In the genomic region with DNA sequence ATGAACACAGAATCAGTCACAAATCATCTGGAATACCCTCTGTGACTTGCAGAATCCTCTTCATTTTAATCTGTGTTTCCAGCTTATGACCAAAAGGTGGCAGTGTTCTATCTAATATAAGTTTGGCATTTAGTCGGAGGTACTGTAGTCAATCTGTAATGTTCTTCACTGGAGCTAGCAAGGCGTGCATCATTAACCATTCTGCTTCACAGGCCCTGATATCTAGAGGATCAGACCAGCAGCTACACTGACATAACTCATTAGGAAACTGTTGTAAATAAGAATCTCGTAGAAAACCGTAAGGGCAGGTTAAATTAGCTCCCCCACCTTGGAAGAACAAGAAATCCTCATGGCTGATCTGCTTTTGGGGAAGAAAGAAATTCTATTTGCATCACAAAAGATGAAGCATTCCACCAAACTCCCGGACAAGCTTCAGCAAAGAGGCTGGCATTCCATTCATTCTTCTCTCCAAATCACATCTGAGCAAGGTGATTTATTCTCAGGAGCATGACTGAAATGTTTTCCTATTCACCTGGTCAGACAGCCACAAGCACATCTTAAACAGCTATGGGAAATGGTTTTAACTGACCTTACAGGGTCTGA, we compare ENCODE assay signal across 8 mouse cellular contexts.
DNase-seq lines count a peak whose midpoint lies in the region; ATAC-seq and TF ChIP-seq lines count a peak whose summit lies in the region.

No protein-coding gene starts in this region.

- no peaks in the 10 kb centered on the region for H3K9me3 ChIP-seq in ES-Bruce4 (replicated peaks; ENCODE audit: control insufficient read depth, insufficient read depth, low read length, poor library complexity, severe bottlenecking)
- H3K9me3 ChIP-seq in embryonic facial prominence, embryonic 10.5 days: no peaks in the 10 kb centered on the region
- no peaks in the 10 kb centered on the region for H3K9me3 ChIP-seq in midbrain, embryonic 11.5 days (ENCODE audit: control insufficient read depth, low read length)
- H3K9me3 ChIP-seq in heart, embryonic 11.5 days (replicated peaks; ENCODE audit: control insufficient read depth, low read length): no peaks in the 10 kb centered on the region

- 3% methylated on average over 5 of the region's 5 CpGs for WGBS in kidney, adult 2 months
- 9% methylated on average over 5 of the region's 5 CpGs for WGBS in embryonic facial prominence, embryonic 10.5 days
- 11% methylated on average over 5 of the region's 5 CpGs for WGBS in midbrain, embryonic 11.5 days
- 13% methylated on average over 5 of the region's 5 CpGs for WGBS in heart, embryonic 11.5 days (ENCODE audit: insufficient replicate concordance)

- no peak for TF ChIP-seq POLR2A in kidney, adult 2 months (IDR thresholded peaks at IDR 0.05; ENCODE audit: low read depth, low read length)
- TF ChIP-seq POLR2A in ES-Bruce4 (IDR thresholded peaks at IDR 0.05; ENCODE audit: insufficient read depth, low read length): no peak

- H3K9ac ChIP-seq in ES-Bruce4 (ENCODE audit: low read depth, poor library complexity, severe bottlenecking): no peak overlapping the region
- no peak overlapping the region for H3K9ac ChIP-seq in midbrain, embryonic 11.5 days (ENCODE audit: low read length)
- no peak overlapping the region for H3K9ac ChIP-seq in heart, embryonic 11.5 days (ENCODE audit: low read depth, low read length)

- H3K4me2 ChIP-seq in midbrain, embryonic 11.5 days: no peak overlapping the region; the same call in 1 of the 2 replicates
- no peak overlapping the region for H3K4me2 ChIP-seq in heart, embryonic 11.5 days

- no peak for TF ChIP-seq EP300 in ES-Bruce4 (IDR thresholded peaks at IDR 0.05; ENCODE audit: insufficient read depth, low read depth, low read length)

- H3K27ac ChIP-seq in kidney, adult 2 months (ENCODE audit: insufficient read depth, low read depth, low read length): no peak overlapping the region
- peak overlapping the region; percentile 65; the same call in 1 of the 2 replicates for H3K27ac ChIP-seq in ES-Bruce4 (ENCODE audit: insufficient read depth, low read length)
- no peak overlapping the region for H3K27ac ChIP-seq in embryonic facial prominence, embryonic 10.5 days (replicated peaks)
- H3K27ac ChIP-seq in midbrain, embryonic 11.5 days (ENCODE audit: low read depth, low read length): no peak overlapping the region
- H3K27ac ChIP-seq in heart, embryonic 11.5 days (ENCODE audit: low read depth, low read length): no peak overlapping the region

- no peaks in the 10 kb centered on the region for H3K4me1 ChIP-seq in kidney, adult 2 months (ENCODE audit: control insufficient read depth, insufficient read depth, low read length)
- no peaks in the 10 kb centered on the region for H3K4me1 ChIP-seq in ES-Bruce4 (ENCODE audit: control insufficient read depth, insufficient read depth, low read length)
- H3K4me1 ChIP-seq in embryonic facial prominence, embryonic 10.5 days: no peaks in the 10 kb centered on the region
- H3K4me1 ChIP-seq in midbrain, embryonic 11.5 days (ENCODE audit: control insufficient read depth, insufficient read depth, low read length): no peaks in the 10 kb centered on the region
- H3K4me1 ChIP-seq in heart, embryonic 11.5 days (ENCODE audit: control insufficient read depth, insufficient read depth, low read length): no peaks in the 10 kb centered on the region

- ATAC-seq in midbrain, embryonic 11.5 days (ENCODE audit: low FRiP score): peak; percentile 67; the same call in 1 of the 2 replicates
- ATAC-seq in heart, embryonic 11.5 days (replicated peaks; ENCODE audit: insufficient number of reproducible peaks, low FRiP score, low TSS enrichment): no peak

- no peaks in the 10 kb centered on the region for H3K27me3 ChIP-seq in kidney, adult 2 months (replicated peaks; ENCODE audit: control insufficient read depth, insufficient read depth, low read length)
- H3K27me3 ChIP-seq in ES-Bruce4 (ENCODE audit: control insufficient read depth, insufficient read depth, low read length, poor library complexity, severe bottlenecking): no peaks in the 10 kb centered on the region
- no peaks in the 10 kb centered on the region for H3K27me3 ChIP-seq in embryonic facial prominence, embryonic 10.5 days (replicated peaks; ENCODE audit: low read depth, poor library complexity, severe bottlenecking)
- H3K27me3 ChIP-seq in midbrain, embryonic 11.5 days (ENCODE audit: control insufficient read depth, insufficient read depth, low read length): no peaks in the 10 kb centered on the region
- H3K27me3 ChIP-seq in heart, embryonic 11.5 days (ENCODE audit: control insufficient read depth, insufficient read depth, low read length): no peaks in the 10 kb centered on the region

- H3K4me3 ChIP-seq in kidney, adult 2 months (ENCODE audit: insufficient read depth, low read depth, low read length): no peak overlapping the region
- no peak overlapping the region for H3K4me3 ChIP-seq in ES-Bruce4 (ENCODE audit: low read depth, low read length)
- no peak overlapping the region for H3K4me3 ChIP-seq in embryonic facial prominence, embryonic 10.5 days
- H3K4me3 ChIP-seq in midbrain, embryonic 11.5 days (ENCODE audit: low read depth, low read length): no peak overlapping the region
- H3K4me3 ChIP-seq in heart, embryonic 11.5 days (ENCODE audit: low read depth, low read length): no peak overlapping the region

- H3K36me3 ChIP-seq in kidney, adult 2 months (ENCODE audit: control insufficient read depth, insufficient read depth, low read length): no peaks in the 10 kb centered on the region
- H3K36me3 ChIP-seq in ES-Bruce4 (ENCODE audit: control insufficient read depth, insufficient read depth, low read length, poor library complexity, severe bottlenecking): no peaks in the 10 kb centered on the region
- H3K36me3 ChIP-seq in embryonic facial prominence, embryonic 10.5 days (replicated peaks): no peaks in the 10 kb centered on the region
- H3K36me3 ChIP-seq in midbrain, embryonic 11.5 days (ENCODE audit: control insufficient read depth, insufficient read depth, low read length): no peaks in the 10 kb centered on the region
- no peaks in the 10 kb centered on the region for H3K36me3 ChIP-seq in heart, embryonic 11.5 days (ENCODE audit: control insufficient read depth, insufficient read depth, low read length)

- peak; percentile 2 for DNase-seq in kidney, adult 2 months
- DNase-seq in kidney, postnatal 25 days: no peak
- peak; percentile 8 for DNase-seq in embryonic facial prominence, embryonic 10.5 days (ENCODE audit: low spot score)
- DNase-seq in midbrain, embryonic 11.5 days (ENCODE audit: low spot score, missing footprints): peak; percentile 88
- DNase-seq in heart, postnatal 14 days: no peak
- no peak for DNase-seq in cerebellum, adult 18-20 months

- intact Hi-C loops in heart, postnatal 14 days (cut with DNase I): no loop called here

- TF ChIP-seq CTCF in kidney, adult 2 months (conservative IDR thresholded peaks at IDR 0.05; ENCODE audit: insufficient read depth, insufficient read length, low read depth, low read length): no peak
- TF ChIP-seq CTCF in ES-Bruce4 (IDR thresholded peaks at IDR 0.05; ENCODE audit: low read depth, low read length): no peak

Comparison
In these comparisons a context has a peak if more than half of its experiments do, and no peak if none do; other contexts are left out.
1. DNase-seq: peak in kidney, adult 2 months (single experiment), embryonic facial prominence, embryonic 10.5 days (single experiment) and midbrain, embryonic 11.5 days (single experiment); none in kidney, postnatal 25 days (0 of 2), heart, postnatal 14 days (0 of 2) and cerebellum, adult 18-20 months (0 of 2).